Mouse (Mus musculus) midbrain, embryonic 15.5 days (tissue): ENCODE data around the gene Gm28230. TPM values are rescaled to one million over a fixed set of nuclear protein-coding genes. Genes with fewer than 3 reads are reported as not detected.

Experiments used
- ATAC-seq: fragments of 200-750 bp; cut with Nextera tagmentation; replicated peaks from 2 replicates; pipeline ENCODE4 v1.8.0; 2017; ENCODE audit warnings: moderate TSS enrichment
- H3K27ac ChIP-seq: fragments of 300-500 bp; sonication (generic); 2 replicates; pipeline ENCODE4 v1.5.1; 2015; ENCODE audit warnings: mild to moderate bottlenecking, inconsistent platforms
- H3K27me3 ChIP-seq: fragments of 300-500 bp; sonication (generic); replicated peaks from 2 replicates; pipeline ENCODE4 v1.6.1; 2015; ENCODE audit warnings: inconsistent platforms
- H3K36me3 ChIP-seq: fragments of 300-500 bp; sonication (generic); replicated peaks from 2 replicates; pipeline ENCODE4 v1.6.1; 2015; ENCODE audit warnings: inconsistent platforms
- H3K4me1 ChIP-seq: fragments of 300-500 bp; sonication (generic); 2 replicates; pipeline ENCODE4 v1.6.1; 2015; ENCODE audit warnings: inconsistent platforms
- H3K4me2 ChIP-seq: fragments of 300-500 bp; sonication (generic); 2 replicates; pipeline ENCODE4 v1.6.1; 2015; ENCODE audit warnings: inconsistent platforms, mild to moderate bottlenecking, moderate library complexity
- H3K4me3 ChIP-seq: fragments of 300-500 bp; sonication (generic); 2 replicates; pipeline ENCODE4 v1.5.1; 2015; ENCODE audit warnings: mild to moderate bottlenecking, inconsistent platforms
- H3K9ac ChIP-seq: fragments of 300-500 bp; sonication (generic); 2 replicates; pipeline ENCODE4 v1.6.1; 2015; ENCODE audit warnings: mild to moderate bottlenecking, inconsistent platforms
- H3K9me3 ChIP-seq: fragments of 300-500 bp; sonication (generic); 2 replicates; pipeline ENCODE4 v1.6.1; 2016; ENCODE audit warnings: inconsistent platforms
- WGBS: fragments of 180-500 bp; shearing (Covaris S2); methylation state at CpG from one replicate; pipeline ENCODE4 v1.1.7; 2015; ENCODE audit warnings: mixed read lengths; 5-methylcytosine and 5-hydroxymethylcytosine counted together
- polyA plus RNA-seq: library from polyadenylated mRNA; unstranded; fragments of >200 nt; fragmentation: Nextera tagmentation; extraction: Ambion mirVana; gene quantifications from 2 replicates; pipeline ENCODE4 v1.2.1, GENCODE M21; 2015

Gm28230 gene
- polyA plus RNA-seq, 1 experiment from 2014 or later, result not detected

GRCm38 (mm10) chr2:74710929-74711543 is 15.5 kb upstream of the Gm28230 start:
- Histone ChIP-seq H3K36me3 (no peaks in the 10 kb centered on the region), H3K4me2 (no peak overlapping the region), H3K27me3 (peaks cover 95% of the 10 kb centered on the region), H3K27ac (no peak overlapping the region), H3K9ac (no peak overlapping the region), H3K4me3 (no peak overlapping the region), H3K9me3 (no peaks in the 10 kb centered on the region), H3K4me1 (peaks cover 6% of the 10 kb centered on the region)
- under 1% methylated on average over 16 of the region's 16 CpGs for WGBS
- no peak for ATAC-seq

GRCm38 (mm10) chr2:74711721-74712621 is 14.6 kb upstream of the Gm28230 start, which contains the start of the genes Hoxd3 and Hoxd4:
TSS of gene Hoxd3 (plus strand) at chr2:74711927.
TSS of gene Hoxd4 (plus strand) at chr2:74711929.
- no peak within 1 kb of the TSS for H3K27ac ChIP-seq
- peaks cover 6% of the 10 kb centered on the region for H3K4me1 ChIP-seq
- WGBS, result under 1% methylated on average over 65 of the region's 65 CpGs
- H3K36me3 ChIP-seq, result no peaks in the 10 kb centered on the region
- peak within 1 kb of the TSS; percentile 19 for H3K4me3 ChIP-seq
- peaks cover 95% of the 10 kb centered on the region for H3K27me3 ChIP-seq
- peak within 1 kb of the TSS; percentile 35 for H3K4me2 ChIP-seq
- no peak within 1 kb of the TSS for H3K9ac ChIP-seq
- no peak for ATAC-seq
- H3K9me3 ChIP-seq, result no peaks in the 10 kb centered on the region

- WGBS, result 4% methylated on average over 19 of the region's 19 CpGs
- Histone ChIP-seq H3K4me1 (peaks cover 6% of the 10 kb centered on the region), H3K36me3 (no peaks in the 10 kb centered on the region), H3K9ac (no peak overlapping the region), H3K4me2 (no peak overlapping the region), H3K4me3 (no peak overlapping the region), H3K27me3 (peaks cover 96% of the 10 kb centered on the region), H3K9me3 (no peaks in the 10 kb centered on the region), H3K27ac (no peak overlapping the region)
- no peak for ATAC-seq
Measured at GRCm38 (mm10) chr2:74713239-74714150, 13.0 kb upstream of the Gm28230 start.

- Histone ChIP-seq H3K9me3 (no peaks in the 10 kb centered on the region), H3K27ac (no peak overlapping the region), H3K4me1 (peaks cover 6% of the 10 kb centered on the region), H3K4me2 (no peak overlapping the region), H3K36me3 (no peaks in the 10 kb centered on the region), H3K9ac (no peak overlapping the region), H3K4me3 (no peak overlapping the region), H3K27me3 (peaks cover 96% of the 10 kb centered on the region)
- no peak for ATAC-seq
- 2% methylated on average over 18 of the region's 18 CpGs for WGBS
Measured at GRCm38 (mm10) chr2:74714156-74714789, 12.3 kb upstream of the Gm28230 start.

GRCm38 (mm10) chr2:74714881-74715280 is 11.6 kb upstream of the Gm28230 start:
- no peak overlapping the region for H3K27ac ChIP-seq
- no peak for ATAC-seq
- WGBS, result under 1% methylated on average over 14 of the region's 14 CpGs
- peaks cover 6% of the 10 kb centered on the region for H3K4me1 ChIP-seq
- peaks cover 96% of the 10 kb centered on the region for H3K27me3 ChIP-seq
- no peaks in the 10 kb centered on the region for H3K9me3 ChIP-seq
- no peak overlapping the region for H3K4me3 ChIP-seq
- no peak overlapping the region for H3K4me2 ChIP-seq
- H3K36me3 ChIP-seq, result no peaks in the 10 kb centered on the region
- no peak overlapping the region for H3K9ac ChIP-seq

- Histone ChIP-seq H3K9ac (no peak overlapping the region), H3K36me3 (no peaks in the 10 kb centered on the region), H3K4me2 (peak overlapping the region; percentile 39), H3K4me3 (no peak overlapping the region), H3K9me3 (no peaks in the 10 kb centered on the region), H3K27me3 (peaks cover 96% of the 10 kb centered on the region), H3K27ac (no peak overlapping the region), H3K4me1 (peaks cover 6% of the 10 kb centered on the region)
- WGBS, result 2% methylated on average over 26 of the region's 26 CpGs
- no peak; the same call in 1 of the 2 replicates for ATAC-seq
Measured at GRCm38 (mm10) chr2:74715504-74716241, 10.9 kb upstream of the Gm28230 start.

- H3K36me3 ChIP-seq, result no peaks in the 10 kb centered on the region
- no peak overlapping the region for H3K4me2 ChIP-seq
- H3K4me1 ChIP-seq, result no peaks in the 10 kb centered on the region
- no peak for ATAC-seq
- no peak overlapping the region for H3K27ac ChIP-seq
- H3K27me3 ChIP-seq, result peaks cover 99% of the 10 kb centered on the region
- H3K9ac ChIP-seq, result no peak overlapping the region
- 6% methylated on average over 2 of the region's 2 CpGs for WGBS
- no peaks in the 10 kb centered on the region for H3K9me3 ChIP-seq
- H3K4me3 ChIP-seq, result no peak overlapping the region
Measured at GRCm38 (mm10) chr2:74720384-74720783, 6.1 kb upstream of the Gm28230 start.

- Histone ChIP-seq H3K27ac (no peak overlapping the region), H3K4me3 (no peak overlapping the region), H3K4me2 (no peak overlapping the region), H3K9ac (no peak overlapping the region), H3K9me3 (no peaks in the 10 kb centered on the region), H3K36me3 (no peaks in the 10 kb centered on the region), H3K4me1 (no peaks in the 10 kb centered on the region), H3K27me3 (peaks cover 99% of the 10 kb centered on the region)
- ATAC-seq, result no peak
- 2% methylated on average over 5 of the region's 5 CpGs for WGBS
Measured at GRCm38 (mm10) chr2:74720955-74721491, 5.5 kb upstream of the Gm28230 start.

- Histone ChIP-seq H3K27ac (no peak overlapping the region), H3K4me2 (no peak overlapping the region), H3K9me3 (no peaks in the 10 kb centered on the region), H3K27me3 (peaks cover 99% of the 10 kb centered on the region), H3K9ac (no peak overlapping the region), H3K4me1 (0 out of 2 replicates have a peak, but pooled peaks cover 2% of the 10 kb centered on the region), H3K36me3 (no peaks in the 10 kb centered on the region), H3K4me3 (no peak overlapping the region)
- WGBS, result 5% methylated on average over 6 of the region's 6 CpGs
- no peak for ATAC-seq
Measured at GRCm38 (mm10) chr2:74721882-74722281, 4.6 kb upstream of the Gm28230 start.

GRCm38 (mm10) chr2:74722949-74723348 is 3.6 kb upstream of the Gm28230 start:
- peaks cover 99% of the 10 kb centered on the region for H3K27me3 ChIP-seq
- H3K4me3 ChIP-seq, result no peak overlapping the region
- no peak overlapping the region for H3K4me2 ChIP-seq
- no peaks in the 10 kb centered on the region for H3K36me3 ChIP-seq
- 4% methylated on average over 8 of the region's 8 CpGs for WGBS
- ATAC-seq, result no peak
- no peak overlapping the region for H3K9ac ChIP-seq
- H3K9me3 ChIP-seq, result no peaks in the 10 kb centered on the region
- H3K4me1 ChIP-seq, result 0 out of 2 replicates have a peak, but pooled peaks cover 3% of the 10 kb centered on the region
- H3K27ac ChIP-seq, result no peak overlapping the region
